Mouse (Mus musculus) testis, adult 10 weeks (tissue): ENCODE measurements around the gene Hap1. TPM values are rescaled to one million over a fixed set of nuclear protein-coding genes. Genes with fewer than 3 reads are reported as not detected.

Source experiments
- polyA plus RNA-seq: library from polyadenylated mRNA; stranded (reverse); fragments of 350-450 nt; fragmentation: Illumina TruSeq; extraction: RNeasy Lipid Tissue Mini Kit (QIAGEN cat#74804); gene quantifications from one replicate; pipeline ENCODE4 v1.2.3, GENCODE M21; 2014; ENCODE audit warnings: low read depth, low replicate concordance

Gene Hap1
- 4.7 TPM for polyA plus RNA-seq

GRCm38 (mm10) chr11:100355972-100356818 lies at the start of gene Hap1:
TSS of gene Hap1 (minus strand) at chr11:100356128.

GRCm38 (mm10) chr11:100397600-100398389 lies 41.9 kb upstream of the Hap1 start, which contains the start of gene Jup:
TSS of gene Jup (minus strand) at chr11:100397763.

DNA sequence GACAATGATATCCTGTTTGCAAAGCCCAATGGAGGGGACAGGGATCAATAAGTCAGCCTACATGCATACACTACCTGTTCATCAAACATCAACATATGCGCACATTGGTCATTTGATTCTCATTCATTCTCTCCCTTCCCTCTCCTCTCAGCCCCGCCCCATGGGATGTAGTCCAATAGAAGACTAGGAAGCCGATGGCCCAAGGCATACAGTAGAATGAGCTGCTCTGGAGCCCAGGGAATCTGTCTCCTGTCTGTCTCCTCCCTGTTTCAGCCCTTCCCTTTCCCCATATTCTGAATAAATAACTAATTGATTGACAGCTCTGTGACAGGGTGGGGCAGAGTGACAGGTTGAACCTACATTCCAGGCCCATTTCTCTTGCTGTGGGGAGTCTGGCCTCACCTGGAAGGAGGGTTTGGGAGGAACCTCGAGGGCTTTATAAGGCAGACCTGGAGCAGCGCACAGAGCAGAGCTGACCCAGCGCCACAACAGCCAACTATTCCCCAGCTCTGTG lies 21.9 kb downstream of the Hap1 start, which contains the start of gene Gast:
Gene Gast (plus strand): TSS at position 464 of the 514 bp plus-strand sequence.

GRCm38 (mm10) chr11:100319492-100320171 lies 36.3 kb downstream of the Hap1 start, which contains the start of gene Eif1:
TSS of gene Eif1 (plus strand) at chr11:100319885.

Other genes starting within 250 kb of the Hap1 start
- gene Krt13, start 234.6 kb downstream of the Hap1 start, polyA plus RNA-seq, result not detected
- gene Krt15, start 220.2 kb downstream of the Hap1 start, polyA plus RNA-seq, result not detected
- not detected for gene Krt19, start 207.5 kb downstream of the Hap1 start, polyA plus RNA-seq
- gene Krt9, start 162.9 kb downstream of the Hap1 start, polyA plus RNA-seq, result not detected
- gene Krt14, start 148.6 kb downstream of the Hap1 start, polyA plus RNA-seq, result not detected
- not detected for gene Krt16, start 107.2 kb downstream of the Hap1 start, polyA plus RNA-seq
- gene Krt17, start 95.1 kb downstream of the Hap1 start, polyA plus RNA-seq, result not detected
- gene Krt42, start 86.3 kb downstream of the Hap1 start, polyA plus RNA-seq, result not detected
- 2,357 TPM for gene Eif1, start 36.2 kb downstream of the Hap1 start, polyA plus RNA-seq
- not detected for gene Gast, start 21.7 kb downstream of the Hap1 start, polyA plus RNA-seq
- gene Jup, start 41.6 kb upstream of the Hap1 start, polyA plus RNA-seq, result 1.8 TPM
- gene P3h4, start 58.7 kb upstream of the Hap1 start, polyA plus RNA-seq, result 2.7 TPM
- gene Fkbp10, start 59.6 kb upstream of the Hap1 start, polyA plus RNA-seq, result 0.39 TPM
- 56.1 TPM for gene Nt5c3b, start 85.7 kb upstream of the Hap1 start, polyA plus RNA-seq
- 256 TPM for gene Klhl10, start 85.8 kb upstream of the Hap1 start, polyA plus RNA-seq
- gene Klhl11, start 116.6 kb upstream of the Hap1 start, polyA plus RNA-seq, result 25.2 TPM
- gene Acly, start 171.9 kb upstream of the Hap1 start, polyA plus RNA-seq, result 16.8 TPM
- 67.7 TPM for gene Ttc25, start 189.5 kb upstream of the Hap1 start, polyA plus RNA-seq
- 1.2 TPM for gene Cnp, start 218.8 kb upstream of the Hap1 start, polyA plus RNA-seq